Mouse (Mus musculus) stomach, postnatal 0 days (tissue): Measurements from ENCODE around the gene Gm16181. TPM values are rescaled to one million over a fixed set of nuclear protein-coding genes. Genes with fewer than 3 reads are reported as not detected.
A peak's percentile ranks its signal among the peaks of the same experiment; 100 is the strongest.

ENCODE experiments used
- ATAC-seq: fragments of 200-750 bp; cut with Nextera tagmentation; 2 replicates; pipeline ENCODE4 v1.8.0; 2017; ENCODE audit not compliant: low FRiP score, low TSS enrichment
- DNase-seq: peaks from one replicate; pipeline ENCODE4 v3.0.0-alpha.2; 2016; ENCODE audit warnings: low spot score
- H3K27ac ChIP-seq: fragments of 300-500 bp; sonication (generic); replicated peaks from 2 replicates; pipeline ENCODE4 v1.5.1; 2014; ENCODE audit warnings: mild to moderate bottlenecking, control low read depth
- H3K27me3 ChIP-seq: fragments of 300-500 bp; sonication (generic); 2 replicates; pipeline ENCODE4 v1.6.1; 2014; ENCODE audit warnings: low read length; ENCODE audit not compliant: control insufficient read depth, insufficient read depth
- H3K36me3 ChIP-seq: fragments of 300-500 bp; sonication (generic); 2 replicates; pipeline ENCODE4 v1.6.1; 2014; ENCODE audit warnings: low read length, mixed read lengths; ENCODE audit not compliant: control insufficient read depth, insufficient read depth
- H3K4me1 ChIP-seq: fragments of 300-500 bp; sonication (generic); replicated peaks from 2 replicates; pipeline ENCODE4 v1.6.1; 2014; ENCODE audit warnings: antibody characterized with exemption; ENCODE audit not compliant: control insufficient read depth, insufficient read depth
- H3K4me2 ChIP-seq: fragments of 300-500 bp; sonication (generic); replicated peaks from 2 replicates; pipeline ENCODE4 v1.6.1; 2014; ENCODE audit warnings: low read depth, mild to moderate bottlenecking, control low read depth, moderate library complexity
- H3K4me3 ChIP-seq: fragments of 300-500 bp; sonication (generic); 2 replicates; pipeline ENCODE4 v1.5.1; 2014; ENCODE audit warnings: low read depth, low read length, control low read depth
- H3K9ac ChIP-seq: fragments of 300-500 bp; sonication (generic); 2 replicates; pipeline ENCODE4 v1.6.1; 2014; ENCODE audit warnings: mild to moderate bottlenecking, low read length, control low read depth, mixed read lengths
- H3K9me3 ChIP-seq: fragments of 300-500 bp; sonication (generic); 2 replicates; pipeline ENCODE4 v1.6.1; 2016; ENCODE audit warnings: low read length; ENCODE audit not compliant: control insufficient read depth
- CTCF ChIP-seq: IDR thresholded peaks from 2 replicates; pipeline ENCODE4 v1.5.1; 2016; ENCODE audit warnings: antibody characterized with exemption, low read depth, mild to moderate bottlenecking, moderate library complexity
- EP300 ChIP-seq: optimal IDR thresholded peaks from 2 replicates; pipeline ENCODE3; 2016; ENCODE audit warnings: antibody characterized with exemption
- WGBS: fragments of 180-500 bp; shearing (Covaris S2); extraction: QIAGEN DNeasy Blood & Tissue Kit; methylation state at CpG from one replicate; pipeline ENCODE4 v1.1.7; 2014; 5-methylcytosine and 5-hydroxymethylcytosine counted together
- polyA plus RNA-seq: library from polyadenylated mRNA; unstranded; fragments of >200 nt; fragmentation: Nextera tagmentation; extraction: Ambion mirVana; gene quantifications from 2 replicates; pipeline ENCODE4 v1.2.1, GENCODE M21; 2015

The Gm16181 gene
- polyA plus RNA-seq, 1 experiment from 2014 or later, result 0.27 TPM

- WGBS, result 82% methylated on average over 11 of the region's 11 CpGs
- Histone ChIP-seq H3K4me1 (no peaks in the 10 kb centered on the region), H3K27ac (no peak overlapping the region), H3K4me2 (no peak overlapping the region), H3K27me3 (no peaks in the 10 kb centered on the region; the same call in 1 of the 2 replicates), H3K9ac (no peak overlapping the region), H3K36me3 (no peaks in the 10 kb centered on the region), H3K9me3 (no peaks in the 10 kb centered on the region), H3K4me3 (no peak overlapping the region)
- no peak for DNase-seq
- ATAC-seq, result no peak; the same call in 1 of the 2 replicates
- TF ChIP-seq EP300 (no peak), CTCF (no peak)
Observed at GRCm38 (mm10) chr17:35200398-35200797, 20.2 kb upstream of the Gm16181 start.

- TF ChIP-seq EP300 (no peak), CTCF (no peak)
- no peak for DNase-seq
- Histone ChIP-seq H3K27ac (no peak overlapping the region), H3K4me1 (no peaks in the 10 kb centered on the region), H3K4me3 (0 out of 2 replicates have a peak overlapping the region, but pooled peaks have one; percentile 8), H3K4me2 (no peak overlapping the region), H3K9me3 (no peaks in the 10 kb centered on the region), H3K27me3 (no peaks in the 10 kb centered on the region; the same call in 1 of the 2 replicates), H3K9ac (no peak overlapping the region), H3K36me3 (no peaks in the 10 kb centered on the region)
- WGBS, result 59% methylated on average over 11 of the region's 11 CpGs
- no peak for ATAC-seq
Observed at GRCm38 (mm10) chr17:35201128-35201527, 19.5 kb upstream of the Gm16181 start.

- WGBS, result 35% methylated on average over 13 of the region's 13 CpGs
- Histone ChIP-seq H3K9me3 (no peaks in the 10 kb centered on the region), H3K4me1 (no peaks in the 10 kb centered on the region), H3K27me3 (no peaks in the 10 kb centered on the region; the same call in 1 of the 2 replicates), H3K9ac (no peak within 1 kb of the TSS), H3K36me3 (no peaks in the 10 kb centered on the region), H3K4me2 (no peak within 1 kb of the TSS), H3K27ac (no peak within 1 kb of the TSS), H3K4me3 (0 out of 2 replicates have a peak within 1 kb of the TSS, but pooled peaks have one; percentile 8)
- no peak for DNase-seq
- no peak for ATAC-seq
- TF ChIP-seq CTCF (no peak), EP300 (no peak)
Observed at GRCm38 (mm10) chr17:35201787-35202186, 18.8 kb upstream of the Gm16181 start, which contains the start of gene Tnf. Tnf (minus strand) TSS chr17:35202007.

GRCm38 (mm10) chr17:35202442-35202841 lies 18.2 kb upstream of the Gm16181 start:
- no peak for TF ChIP-seq EP300
- no peak for TF ChIP-seq CTCF
- no peaks in the 10 kb centered on the region for H3K9me3 ChIP-seq
- H3K4me3 ChIP-seq, result no peak overlapping the region
- H3K36me3 ChIP-seq, result no peaks in the 10 kb centered on the region
- no peak for DNase-seq
- WGBS, result 66% methylated on average over 4 of the region's 4 CpGs
- H3K9ac ChIP-seq, result no peak overlapping the region
- H3K4me1 ChIP-seq, result no peaks in the 10 kb centered on the region
- no peak overlapping the region for H3K27ac ChIP-seq
- H3K27me3 ChIP-seq, result no peaks in the 10 kb centered on the region; the same call in 1 of the 2 replicates
- H3K4me2 ChIP-seq, result no peak overlapping the region
- no peak for ATAC-seq

GRCm38 (mm10) chr17:35204494-35205379 lies 15.9 kb upstream of the Gm16181 start, which contains the start of gene Lta:
Lta (minus strand) TSS chr17:35205351.
- Histone ChIP-seq H3K4me1 (no peaks in the 10 kb centered on the region), H3K9me3 (no peaks in the 10 kb centered on the region), H3K4me3 (no peak within 1 kb of the TSS), H3K36me3 (no peaks in the 10 kb centered on the region), H3K9ac (no peak within 1 kb of the TSS), H3K27ac (no peak within 1 kb of the TSS), H3K27me3 (no peaks in the 10 kb centered on the region; the same call in 1 of the 2 replicates), H3K4me2 (no peak within 1 kb of the TSS)
- WGBS, result 36% methylated on average over 20 of the region's 20 CpGs
- ATAC-seq (peak; percentile 14; the same call in 1 of the 2 replicates), DNase-seq (no peak)
- no peak for TF ChIP-seq EP300
- no peak for TF ChIP-seq CTCF

GRCm38 (mm10) chr17:35205380-35205769 lies 15.3 kb upstream of the Gm16181 start:
- Histone ChIP-seq H3K4me3 (no peak overlapping the region), H3K4me1 (no peaks in the 10 kb centered on the region), H3K9ac (no peak overlapping the region), H3K36me3 (no peaks in the 10 kb centered on the region), H3K9me3 (no peaks in the 10 kb centered on the region), H3K4me2 (no peak overlapping the region), H3K27ac (no peak overlapping the region), H3K27me3 (no peaks in the 10 kb centered on the region; the same call in 1 of the 2 replicates)
- ATAC-seq, result peak; percentile 33; the same call in 1 of the 2 replicates
- TF ChIP-seq CTCF (no peak), EP300 (no peak)
- DNase-seq, result no peak
- 54% methylated on average over 10 of the region's 10 CpGs for WGBS
